Mouse (Mus musculus) frontal cortex, postnatal 14 days (tissue): ENCODE results near the gene Zfp936.
"Not testable (repeated sequence)": the region's sequence is repeated elsewhere in the genome, so short reads cannot be mapped to it uniquely, and the experiment has no call there.

ENCODE experiments used
- DNase-seq, 2 experiments: peaks; one replicate each; pipeline ENCODE4 v3.0.0; 2022; ENCODE audit warnings: low spot score in 2 of 2

Zfp936 gene

GRCm38 (mm10) chr7:43113929-43114328, at the start of gene Zfp936:
Gene Zfp936, plus strand, starts transcription at chr7:43114229.
- not testable (repeated sequence) for DNase-seq

GRCm38 (mm10) chr7:43077831-43078230, 36.2 kb upstream of the Zfp936 start:
- DNase-seq, result no peak

GRCm38 (mm10) chr7:43128691-43129090, 14.7 kb downstream of the Zfp936 start:
- not testable (repeated sequence) for DNase-seq

GRCm38 (mm10) chr7:43164121-43164520, 50.1 kb downstream of the Zfp936 start:
- DNase-seq, result not testable (repeated sequence)

- not testable (repeated sequence) for DNase-seq
Measured at GRCm38 (mm10) chr7:43167101-43167500, 53.1 kb downstream of the Zfp936 start.

- DNase-seq, result not testable (repeated sequence)
Measured at GRCm38 (mm10) chr7:43167811-43168210, 53.8 kb downstream of the Zfp936 start.

GRCm38 (mm10) chr7:43168212-43168611, 54.2 kb downstream of the Zfp936 start:
- DNase-seq, result not testable (repeated sequence)

- DNase-seq, result no peak
Measured at GRCm38 (mm10) chr7:43177003-43177702, 63.1 kb downstream of the Zfp936 start.

- DNase-seq, result not testable (repeated sequence)
Measured at GRCm38 (mm10) chr7:43213781-43214180, 99.8 kb downstream of the Zfp936 start.
